Mouse (Mus musculus): ENCODE measurements around the gene Praf2. TPM values are rescaled to one million over a fixed set of nuclear protein-coding genes. Genes with fewer than 3 reads are reported as not detected.

The Praf2 gene
- polyA plus RNA-seq, 1 experiment from 2014 or later, result 139 TPM

DNA sequence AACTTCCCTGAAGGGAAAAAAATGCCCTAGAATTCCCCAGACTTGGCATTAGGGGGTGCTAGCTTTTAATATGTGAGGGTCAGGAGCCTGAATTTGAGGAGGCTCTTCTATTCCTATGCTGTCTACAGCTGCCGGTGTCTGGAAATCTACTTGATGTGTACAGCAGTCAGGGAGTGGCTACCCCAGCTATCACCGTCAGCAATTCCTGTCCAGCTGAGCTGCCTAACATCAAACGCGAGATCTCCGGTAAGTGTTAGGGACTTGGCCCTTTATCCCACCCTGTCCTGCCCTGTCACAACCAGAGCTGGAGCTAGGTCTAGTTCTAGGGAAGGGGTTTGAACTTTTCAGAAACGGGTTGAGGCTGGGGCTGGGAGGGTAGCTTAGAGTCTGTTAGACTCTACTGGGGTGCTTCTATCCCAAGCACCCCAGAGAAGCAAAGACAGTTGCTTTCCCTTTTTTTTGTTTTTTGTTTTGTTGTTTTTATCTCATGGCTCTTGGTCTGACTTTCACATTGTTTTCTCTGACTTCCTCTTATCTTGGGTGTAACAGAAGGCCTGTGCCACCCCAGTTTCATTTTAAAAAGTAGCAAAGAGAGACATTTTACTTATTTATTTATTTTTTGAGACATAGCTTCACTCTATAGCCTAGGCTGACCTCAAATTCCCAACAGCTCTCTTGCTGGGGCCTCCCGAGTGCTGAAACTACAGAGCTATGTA is 41.2 kb downstream of the Praf2 start:
- no peaks in the 10 kb centered on the region for H3K9me3 ChIP-seq (replicated peaks; ENCODE audit: control insufficient read depth, low read length, poor library complexity, severe bottlenecking)
- WGBS, result 90% methylated on average over 7 of the region's 7 CpGs
- ATAC-seq, result no peak
- no peak overlapping the region for H3K27ac ChIP-seq (ENCODE audit: low read length)
- no peaks in the 10 kb centered on the region for H3K27me3 ChIP-seq (ENCODE audit: control insufficient read depth, insufficient read depth, low read depth, low read length)
- no peak overlapping the region for H3K9ac ChIP-seq (ENCODE audit: low read depth, low read length)
- no peak overlapping the region for H3K4me3 ChIP-seq (ENCODE audit: low read depth, low read length)
- peaks cover 6% of the 10 kb centered on the region; the same call in 1 of the 2 replicates for H3K36me3 ChIP-seq (ENCODE audit: control insufficient read depth, insufficient read depth, low read length)
- H3K4me1 ChIP-seq (ENCODE audit: control insufficient read depth, insufficient read depth, low read length), result peaks cover 13% of the 10 kb centered on the region
- no peak overlapping the region for H3K4me2 ChIP-seq (ENCODE audit: low read length)

GRCm38 (mm10) chrX:7772766-7773165 is 44.5 kb downstream of the Praf2 start:
- no peak overlapping the region for H3K4me3 ChIP-seq (ENCODE audit: low read depth, low read length)
- H3K4me2 ChIP-seq (ENCODE audit: low read length), result no peak overlapping the region
- WGBS, result 58% methylated on average over 2 of the region's 2 CpGs
- H3K27me3 ChIP-seq (ENCODE audit: control insufficient read depth, insufficient read depth, low read depth, low read length), result no peaks in the 10 kb centered on the region
- H3K27ac ChIP-seq (ENCODE audit: low read length), result no peak overlapping the region
- peaks cover 6% of the 10 kb centered on the region; the same call in 1 of the 2 replicates for H3K36me3 ChIP-seq (ENCODE audit: control insufficient read depth, insufficient read depth, low read length)
- no peaks in the 10 kb centered on the region for H3K4me1 ChIP-seq (ENCODE audit: control insufficient read depth, insufficient read depth, low read length)
- no peaks in the 10 kb centered on the region for H3K9me3 ChIP-seq (replicated peaks; ENCODE audit: control insufficient read depth, low read length, poor library complexity, severe bottlenecking)
- no peak overlapping the region for H3K9ac ChIP-seq (ENCODE audit: low read depth, low read length)
- ATAC-seq, result no peak

DNA sequence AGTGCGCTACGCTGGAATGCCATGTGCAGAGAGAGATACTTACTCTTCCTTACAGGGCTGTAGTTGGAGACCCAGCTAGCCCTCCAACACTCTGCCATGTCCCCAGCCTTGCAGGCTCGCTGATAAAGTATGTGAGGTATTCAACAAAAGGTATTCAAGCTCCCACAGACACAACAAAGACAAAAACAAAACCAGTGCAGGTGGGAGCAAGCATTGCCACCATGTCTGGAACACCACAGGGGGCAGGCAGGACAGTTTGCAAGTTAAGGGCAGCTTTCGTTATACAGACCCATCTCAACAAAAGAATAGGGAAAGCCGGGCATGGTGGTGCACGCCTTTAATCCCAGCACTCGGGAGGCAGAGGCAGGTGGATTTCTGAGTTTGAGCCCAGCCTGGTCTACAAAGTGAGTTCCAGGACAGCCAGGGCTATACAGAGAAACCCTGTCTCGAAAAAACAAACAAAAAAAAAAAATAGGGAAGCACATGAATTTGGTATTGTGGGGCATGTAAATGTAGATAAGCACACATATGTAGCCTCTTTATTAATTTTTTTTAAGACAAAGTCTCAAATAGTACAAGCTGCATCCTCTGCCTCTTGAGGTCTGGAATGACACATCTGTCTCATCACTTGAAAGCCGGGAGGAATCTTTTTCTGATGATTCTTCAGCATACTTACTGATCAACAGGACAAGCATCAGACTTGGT is 47.4 kb downstream of the Praf2 start:
- WGBS, result 71% methylated on average over 9 of the region's 9 CpGs
- H3K9me3 ChIP-seq (replicated peaks; ENCODE audit: control insufficient read depth, low read length, poor library complexity, severe bottlenecking), result no peaks in the 10 kb centered on the region
- no peak overlapping the region for H3K27ac ChIP-seq (ENCODE audit: low read length)
- no peak overlapping the region for H3K4me3 ChIP-seq (ENCODE audit: low read depth, low read length)
- peaks cover 5% of the 10 kb centered on the region; the same call in 1 of the 2 replicates for H3K36me3 ChIP-seq (ENCODE audit: control insufficient read depth, insufficient read depth, low read length)
- no peak overlapping the region for H3K9ac ChIP-seq (ENCODE audit: low read depth, low read length)
- no peak for ATAC-seq
- H3K27me3 ChIP-seq (ENCODE audit: control insufficient read depth, insufficient read depth, low read depth, low read length), result no peaks in the 10 kb centered on the region
- no peaks in the 10 kb centered on the region for H3K4me1 ChIP-seq (ENCODE audit: control insufficient read depth, insufficient read depth, low read length)
- H3K4me2 ChIP-seq (ENCODE audit: low read length), result no peak overlapping the region

GRCm38 (mm10) chrX:7776329-7777082 is 48.3 kb downstream of the Praf2 start:
- H3K9me3 ChIP-seq (replicated peaks; ENCODE audit: control insufficient read depth, low read length, poor library complexity, severe bottlenecking), result no peaks in the 10 kb centered on the region
- no peak overlapping the region for H3K4me3 ChIP-seq (ENCODE audit: low read depth, low read length)
- no peak overlapping the region for H3K27ac ChIP-seq (ENCODE audit: low read length)
- 50% methylated on average over 8 of the region's 8 CpGs for WGBS
- H3K4me2 ChIP-seq (ENCODE audit: low read length), result no peak overlapping the region
- H3K9ac ChIP-seq (ENCODE audit: low read depth, low read length), result no peak overlapping the region
- 0 out of 2 replicates have a peak, but pooled peaks cover 3% of the 10 kb centered on the region for H3K36me3 ChIP-seq (ENCODE audit: control insufficient read depth, insufficient read depth, low read length)
- peak; percentile 70; the same call in 1 of the 2 replicates for ATAC-seq
- no peaks in the 10 kb centered on the region for H3K27me3 ChIP-seq (ENCODE audit: control insufficient read depth, insufficient read depth, low read depth, low read length)
- no peaks in the 10 kb centered on the region for H3K4me1 ChIP-seq (ENCODE audit: control insufficient read depth, insufficient read depth, low read length)

DNA sequence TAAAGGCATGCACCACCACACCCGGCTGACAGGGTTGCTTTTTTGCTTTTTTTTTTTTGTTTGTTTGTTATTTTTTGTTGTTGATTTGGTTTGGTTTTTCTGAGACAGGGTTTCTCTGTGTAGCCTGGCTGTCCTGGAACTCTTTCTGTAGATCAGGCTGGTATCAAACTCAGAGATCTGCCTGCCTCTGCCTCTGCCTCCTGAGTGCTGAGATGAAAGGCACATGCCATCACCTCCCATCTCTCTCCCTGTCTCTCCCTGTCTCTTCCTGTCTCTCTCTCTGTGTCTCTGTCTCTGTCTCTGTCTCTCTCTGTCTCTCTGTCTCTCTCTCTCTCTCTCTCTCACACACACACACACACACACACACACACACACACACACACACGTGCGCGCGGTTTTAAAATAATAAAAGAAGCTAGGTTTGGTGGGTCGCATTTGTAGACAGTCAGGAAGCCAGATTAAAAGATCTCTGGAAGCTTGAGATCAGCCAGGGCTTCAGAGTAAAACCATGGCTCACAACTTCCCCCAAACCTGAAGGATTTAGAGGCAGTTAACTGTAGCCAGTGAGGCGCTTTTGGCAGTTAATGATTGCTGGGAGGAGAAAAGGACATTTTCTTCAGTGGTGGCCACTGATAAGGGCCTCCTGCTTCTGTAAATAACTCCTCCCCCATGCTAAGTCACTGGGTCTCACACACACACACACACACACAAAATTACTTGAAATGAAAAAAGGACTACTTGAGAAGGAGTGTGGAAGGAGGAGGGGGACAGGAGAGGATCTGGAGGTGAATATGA is 50.4 kb downstream of the Praf2 start:
- Histone ChIP-seq H3K4me2 (ENCODE audit: low read length) (no peak overlapping the region), H3K9ac (ENCODE audit: low read depth, low read length) (no peak overlapping the region), H3K27ac (ENCODE audit: low read length) (no peak overlapping the region), H3K4me3 (ENCODE audit: low read depth, low read length) (no peak overlapping the region), H3K9me3 (replicated peaks; ENCODE audit: control insufficient read depth, low read length, poor library complexity, severe bottlenecking) (no peaks in the 10 kb centered on the region), H3K4me1 (ENCODE audit: control insufficient read depth, insufficient read depth, low read length) (no peaks in the 10 kb centered on the region), H3K27me3 (ENCODE audit: control insufficient read depth, insufficient read depth, low read depth, low read length) (no peaks in the 10 kb centered on the region), H3K36me3 (ENCODE audit: control insufficient read depth, insufficient read depth, low read length) (0 out of 2 replicates have a peak, but pooled peaks cover 3% of the 10 kb centered on the region)
- WGBS, result 72% methylated on average over 7 of the region's 7 CpGs
- ATAC-seq, result no peak

GRCm38 (mm10) chrX:7779294-7779693 is 51.1 kb downstream of the Praf2 start:
- 29% methylated on average over 3 of the region's 3 CpGs for WGBS
- Histone ChIP-seq H3K9me3 (replicated peaks; ENCODE audit: control insufficient read depth, low read length, poor library complexity, severe bottlenecking) (no peaks in the 10 kb centered on the region), H3K4me3 (ENCODE audit: low read depth, low read length) (no peak overlapping the region), H3K27ac (ENCODE audit: low read length) (no peak overlapping the region), H3K4me1 (ENCODE audit: control insufficient read depth, insufficient read depth, low read length) (no peaks in the 10 kb centered on the region), H3K27me3 (ENCODE audit: control insufficient read depth, insufficient read depth, low read depth, low read length) (no peaks in the 10 kb centered on the region), H3K9ac (ENCODE audit: low read depth, low read length) (no peak overlapping the region), H3K36me3 (ENCODE audit: control insufficient read depth, insufficient read depth, low read length) (no peaks in the 10 kb centered on the region), H3K4me2 (ENCODE audit: low read length) (no peak overlapping the region)
- no peak for ATAC-seq

Other genes starting within 250 kb of the Praf2 start
- gene Foxp3, start 154.8 kb upstream of the Praf2 start, polyA plus RNA-seq (2015; fragmentation: Nextera tagmentation; extraction: Ambion mirVana), result 0.15 TPM in 1 of 2 replicates, not detected in the other
- gene Ppp1r3f, start 154.2 kb upstream of the Praf2 start, polyA plus RNA-seq (2015; fragmentation: Nextera tagmentation; extraction: Ambion mirVana), result 7.6 and 7.8 TPM in 2 replicates
- gene Ccdc22, start 122.9 kb upstream of the Praf2 start, polyA plus RNA-seq (2015; fragmentation: Nextera tagmentation; extraction: Ambion mirVana), result 29.8 and 30.9 TPM in 2 replicates
- gene Cacna1f, start 121.4 kb upstream of the Praf2 start, polyA plus RNA-seq (2015; fragmentation: Nextera tagmentation; extraction: Ambion mirVana), result 0.22 and 0.49 TPM in 2 replicates
- gene Syp, start 90.0 kb upstream of the Praf2 start, polyA plus RNA-seq (2015; fragmentation: Nextera tagmentation; extraction: Ambion mirVana), result 197 and 246 TPM in 2 replicates
- gene Prickle3, start 71.2 kb upstream of the Praf2 start, polyA plus RNA-seq (2015; fragmentation: Nextera tagmentation; extraction: Ambion mirVana), result 1.5 and 1.9 TPM in 2 replicates
- gene Plp2, start 57.0 kb upstream of the Praf2 start, polyA plus RNA-seq (2015; fragmentation: Nextera tagmentation; extraction: Ambion mirVana), result 13.9 and 18.3 TPM in 2 replicates
- gene Magix, start 47.2 kb upstream of the Praf2 start, polyA plus RNA-seq (2015; fragmentation: Nextera tagmentation; extraction: Ambion mirVana), result 0.10 and 0.13 TPM in 2 replicates
- gene Gpkow, start 31.3 kb upstream of the Praf2 start, polyA plus RNA-seq (2015; fragmentation: Nextera tagmentation; extraction: Ambion mirVana), result 49.0 and 49.9 TPM in 2 replicates
- 29.9 and 30.8 TPM in 2 replicates for gene Wdr45, start 14.1 kb upstream of the Praf2 start, polyA plus RNA-seq (2015; fragmentation: Nextera tagmentation; extraction: Ambion mirVana)
- gene Gm45208, start 6.2 kb upstream of the Praf2 start, polyA plus RNA-seq (2015; fragmentation: Nextera tagmentation; extraction: Ambion mirVana), result not detected in 2 replicates
- 71.6 and 76.4 TPM in 2 replicates for gene Ccdc120, start 22.5 kb downstream of the Praf2 start, polyA plus RNA-seq (2015; fragmentation: Nextera tagmentation; extraction: Ambion mirVana)
- gene Tfe3, start 34.1 kb downstream of the Praf2 start, polyA plus RNA-seq (2015; fragmentation: Nextera tagmentation; extraction: Ambion mirVana), result 19.0 and 23.3 TPM in 2 replicates
- gene Gripap1, start 61.3 kb downstream of the Praf2 start, polyA plus RNA-seq (2015; fragmentation: Nextera tagmentation; extraction: Ambion mirVana), result 73.1 and 73.9 TPM in 2 replicates
- 3.3 and 3.8 TPM in 2 replicates for gene Kcnd1, start 93.8 kb downstream of the Praf2 start, polyA plus RNA-seq (2015; fragmentation: Nextera tagmentation; extraction: Ambion mirVana)
- 41.8 and 42.0 TPM in 2 replicates for gene Otud5, start 112.9 kb downstream of the Praf2 start, polyA plus RNA-seq (2015; fragmentation: Nextera tagmentation; extraction: Ambion mirVana)
- gene Pim2, start 149.8 kb downstream of the Praf2 start, polyA plus RNA-seq (2015; fragmentation: Nextera tagmentation; extraction: Ambion mirVana), result 23.6 and 27.2 TPM in 2 replicates
- 44.9 and 45.2 TPM in 2 replicates for gene Slc35a2, start 155.6 kb downstream of the Praf2 start, polyA plus RNA-seq (2015; fragmentation: Nextera tagmentation; extraction: Ambion mirVana)
- gene Pqbp1, start 170.8 kb downstream of the Praf2 start, polyA plus RNA-seq (2015; fragmentation: Nextera tagmentation; extraction: Ambion mirVana), result 228 and 250 TPM in 2 replicates
- 166 and 167 TPM in 2 replicates for gene Timm17b, start 170.9 kb downstream of the Praf2 start, polyA plus RNA-seq (2015; fragmentation: Nextera tagmentation; extraction: Ambion mirVana)
- not detected in 2 replicates for gene Gm10491, start 179.4 kb downstream of the Praf2 start, polyA plus RNA-seq (2015; fragmentation: Nextera tagmentation; extraction: Ambion mirVana)
- not detected in 2 replicates for gene Gm10490, start 181.1 kb downstream of the Praf2 start, polyA plus RNA-seq (2015; fragmentation: Nextera tagmentation; extraction: Ambion mirVana)
- gene Pcsk1n, start 191.4 kb downstream of the Praf2 start, polyA plus RNA-seq (2015; fragmentation: Nextera tagmentation; extraction: Ambion mirVana), result 288 and 302 TPM in 2 replicates
- gene Eras, start 200.2 kb downstream of the Praf2 start, polyA plus RNA-seq (2015; fragmentation: Nextera tagmentation; extraction: Ambion mirVana), result not detected in 2 replicates
- gene Hdac6, start 219.4 kb downstream of the Praf2 start, polyA plus RNA-seq (2015; fragmentation: Nextera tagmentation; extraction: Ambion mirVana), result 75.6 and 77.9 TPM in 2 replicates
- 0.18 and 0.19 TPM in 2 replicates for gene Gata1, start 249.6 kb downstream of the Praf2 start, polyA plus RNA-seq (2015; fragmentation: Nextera tagmentation; extraction: Ambion mirVana)

Data from midbrain, embryonic 16.5 days (tissue).